Mouse (Mus musculus) neural tube, postnatal 0 days (tissue): ENCODE results near the gene Gm10665. TPM values are rescaled to one million over a fixed set of nuclear protein-coding genes. Genes with fewer than 3 reads are reported as not detected.

Experiments used
- polyA plus RNA-seq: library from polyadenylated mRNA; unstranded; fragments of >200 nt; fragmentation: Nextera tagmentation; extraction: Ambion mirVana; gene quantifications from 2 replicates; pipeline ENCODE4 v1.2.1, GENCODE M21; 2015

Gene Gm10665
- polyA plus RNA-seq, result not detected in 2 replicates

GRCm38 (mm10) chr7:22463975-22464374, at the start of gene Gm10665:
Gm10665 (minus strand) TSS chr7:22464075.

GRCm38 (mm10) chr7:22499578-22499977, 35.7 kb upstream of the Gm10665 start, which contains the start of gene Vmn1r151:
Vmn1r151 (minus strand) TSS chr7:22499678.

GRCm38 (mm10) chr7:22438129-22438528, 25.7 kb downstream of the Gm10665 start, which contains the start of gene Vmn1r149:
Vmn1r149 (minus strand) TSS chr7:22438229.

GRCm38 (mm10) chr7:22413283-22413682, 50.6 kb downstream of the Gm10665 start, which contains the start of gene Vmn1r148:
Vmn1r148 (plus strand) TSS chr7:22413583.

Other genes with a start within 250 kb of the Gm10665 start
- gene Gm8453, start 234.6 kb downstream of the Gm10665 start, polyA plus RNA-seq, result not detected in 2 replicates
- gene Gm4187, start 134.4 kb downstream of the Gm10665 start, polyA plus RNA-seq, result not detected in 2 replicates
- gene Gm8660, start 93.0 kb downstream of the Gm10665 start, polyA plus RNA-seq, result not detected in 2 replicates
- not detected in 2 replicates for gene Vmn1r148, start 50.5 kb downstream of the Gm10665 start, polyA plus RNA-seq
- gene Vmn1r149, start 25.8 kb downstream of the Gm10665 start, polyA plus RNA-seq, result not detected in 2 replicates
- not detected in 2 replicates for gene Vmn1r151, start 35.6 kb upstream of the Gm10665 start, polyA plus RNA-seq
- gene Vmn1r152, start 58.9 kb upstream of the Gm10665 start, polyA plus RNA-seq, result not detected in 2 replicates
- not detected in 2 replicates for gene Gm8677, start 70.8 kb upstream of the Gm10665 start, polyA plus RNA-seq
- gene Gm4201, start 101.3 kb upstream of the Gm10665 start, polyA plus RNA-seq, result not detected in 2 replicates
- gene Gm4565, start 124.1 kb upstream of the Gm10665 start, polyA plus RNA-seq, result not detected in 2 replicates
- not detected in 2 replicates for gene Vmn1r155, start 193.9 kb upstream of the Gm10665 start, polyA plus RNA-seq
- gene Gm8693, start 228.2 kb upstream of the Gm10665 start, polyA plus RNA-seq, result not detected in 2 replicates